Mouse (Mus musculus): ENCODE data around the gene Nfkb2.

GRCm38 (mm10) chr19:46332721-46333339, 28.7 kb downstream of the Nfkb2 start:
- TF ChIP-seq USF1 (IDR thresholded peaks at IDR 0.05; ENCODE audit: low read depth) = no peak
- no peak for TF ChIP-seq POLR2A (IDR thresholded peaks at IDR 0.05; ENCODE audit: insufficient read length, low read depth)
- no peak for TF ChIP-seq TCF12 (IDR thresholded peaks at IDR 0.05; ENCODE audit: insufficient read depth, poor library complexity, severe bottlenecking)
- no peak for TF ChIP-seq MAX (IDR thresholded peaks at IDR 0.05; ENCODE audit: low read depth)
- no peak for TF ChIP-seq MYOD1 (IDR thresholded peaks at IDR 0.05; ENCODE audit: control insufficient read depth in 1 of 3, insufficient read length in 2 of 3, low read depth in 2 of 3)
- no peak for TF ChIP-seq CEBPB (IDR thresholded peaks at IDR 0.05; ENCODE audit: insufficient read depth, poor library complexity, severe bottlenecking)
